Comparison of ENCODE assay signal across 9 mouse cellular contexts in genomic region chr16:91724247-91724646, GRCm38 (mm10). TPM values are rescaled to one million over a fixed set of nuclear protein-coding genes. Genes with fewer than 3 reads are reported as not detected.
A peak's percentile ranks its signal among the peaks of the same experiment; 100 is the strongest.
DNase-seq lines count a peak whose midpoint lies in the region; ATAC-seq and TF ChIP-seq lines count a peak whose summit lies in the region.
"Had no signal": no experiment of that assay in that cellular context is flagged by ENCODE, and none has a peak within 500 bp of the region (broad histone marks: within the 10 kb centered on the region; RNA-seq: fewer than 3 reads in every experiment).

No protein-coding gene starts in this region.

- intact Hi-C loops in heart, postnatal 14 days (cut with DNase I) = loop anchor here (1.0 to 10.0 kb wide), 3 partner anchors 165 to 581 kb away; partner anchors contain the start of gene Smim11

- no peaks in the 10 kb centered on the region for H3K9me3 ChIP-seq in neural tube, embryonic 15.5 days (replicated peaks)

- TF ChIP-seq POLR2A in thymus, adult 2 months (IDR thresholded peaks at IDR 0.05; ENCODE audit: control insufficient read depth, extremely low read depth, insufficient read depth, low read length, poor library complexity) = no peak

- no peaks in the 10 kb centered on the region for H3K27me3 ChIP-seq in neural tube, embryonic 15.5 days (replicated peaks)
- no peaks in the 10 kb centered on the region for H3K27me3 ChIP-seq in thymus, adult 2 months (ENCODE audit: control insufficient read depth, insufficient read depth, low read length)
- H3K27me3 ChIP-seq: Patski had no signal

- H3K36me3 ChIP-seq in neural tube, embryonic 15.5 days = peaks cover 17% of the 10 kb centered on the region; the same call in 1 of the 2 replicates
- H3K36me3 ChIP-seq in thymus, adult 2 months (ENCODE audit: control insufficient read depth, insufficient read depth, low read length) = no peaks in the 10 kb centered on the region

- H3K9ac ChIP-seq in neural tube, embryonic 15.5 days (replicated peaks) = no peak overlapping the region

- peaks cover 21% of the 10 kb centered on the region for H3K4me1 ChIP-seq in neural tube, embryonic 15.5 days
- peaks cover 5% of the 10 kb centered on the region for H3K4me1 ChIP-seq in thymus, adult 2 months (replicated peaks; ENCODE audit: control insufficient read depth, insufficient read depth, low read length)

- no peak overlapping the region for H3K27ac ChIP-seq in neural tube, embryonic 15.5 days (replicated peaks)
- H3K27ac ChIP-seq in thymus, adult 2 months (ENCODE audit: control insufficient read depth, insufficient read depth, low read length) = no peak overlapping the region

- H3K4me2 ChIP-seq in neural tube, embryonic 15.5 days = no peak overlapping the region

- peak; percentile 25; the same call in 1 of the 2 replicates for TF ChIP-seq CTCF in thymus, adult 2 months (IDR thresholded peaks at IDR 0.05; ENCODE audit: borderline replicate concordance, control insufficient read depth, extremely low read depth, insufficient read depth, low read length, poor library complexity)

- 49% methylated on average over 3 of the region's 3 CpGs for WGBS in neural tube, embryonic 15.5 days
- WGBS in thymus, adult 2 months = 75% methylated on average over 3 of the region's 3 CpGs

- peak; percentile 51 for DNase-seq in cerebellum, adult 11 months
- DNase-seq in neural tube, embryonic 10.5 days (ENCODE audit: extremely low spot score, low spot score) = peak; percentile 51
- DNase-seq in cerebellum, adult 11-12 months = peak; percentile 51
- peak; percentile 59 to 70 for DNase-seq in heart, postnatal 14 days
- peak; percentile 71 for DNase-seq in lung, postnatal 10 days
- peak; percentile 71 for DNase-seq in thymus, adult 2 months

- H3K4me3 ChIP-seq in neural tube, embryonic 15.5 days (replicated peaks) = no peak overlapping the region
- H3K4me3 ChIP-seq in thymus, adult 2 months (ENCODE audit: control insufficient read depth, insufficient read depth, low read length) = no peak overlapping the region

- ATAC-seq in cerebellum, adult (ENCODE audit: insufficient number of reproducible peaks, low FRiP score, low TSS enrichment) = no peak
- no peak for ATAC-seq in neural tube, embryonic 15.5 days (ENCODE audit: low FRiP score)
- ATAC-seq: Patski had no signal

RNA-seq across cellular contexts. Expression of gene Cryzl1, which starts 4.5 kb away (rescaled TPM):
- 98.8 and 113 TPM in 2 replicates for polyA plus RNA-seq in neural tube, embryonic 15.5 days (2015; fragmentation: Nextera tagmentation; extraction: Ambion mirVana)
- total RNA-seq in heart, postnatal 14 days (2021) = 10 to 100 TPM; 23.6 to 26.4 TPM
- polyA plus RNA-seq in thymus, adult 2 months (2012; rRNA removed) = 19.1 and 21.7 TPM in 2 replicates

RNA-seq across cellular contexts. Expression of gene Itsn1, which starts 4.8 kb away (rescaled TPM):
- polyA plus RNA-seq in neural tube, embryonic 15.5 days (2015; fragmentation: Nextera tagmentation; extraction: Ambion mirVana) = 44.5 and 48.6 TPM in 2 replicates
- 10 to 100 TPM; 40.5 to 53.6 TPM for total RNA-seq in heart, postnatal 14 days (2021)
- 8.9 and 12.9 TPM in 2 replicates for polyA plus RNA-seq in thymus, adult 2 months (2012; rRNA removed)

RNA-seq across cellular contexts. Expression of gene Donson, which starts 35.7 kb away (rescaled TPM):
- polyA plus RNA-seq in neural tube, embryonic 15.5 days (2015; fragmentation: Nextera tagmentation; extraction: Ambion mirVana) = 19.4 and 21.7 TPM in 2 replicates
- total RNA-seq in heart, postnatal 14 days (2021) = 1 to 10 TPM; 3.3 to 6.4 TPM
- polyA plus RNA-seq in thymus, adult 2 months (2012; rRNA removed) = 19.5 and 28.8 TPM in 2 replicates
